Mouse (Mus musculus): ENCODE data around the gene Suox.
"Not testable (repeated sequence)": the region's sequence is repeated elsewhere in the genome, so short reads cannot be mapped to it uniquely, and the experiment has no call there.

Gene Suox

GRCm38 (mm10) chr10:128626311-128627310, 47.3 kb downstream of the Suox start, which contains the start of gene Rps26:
Rps26 (minus strand) TSS chr10:128626747.
- DNase-seq (ENCODE audit: low read depth): peak; percentile 100

DNA sequence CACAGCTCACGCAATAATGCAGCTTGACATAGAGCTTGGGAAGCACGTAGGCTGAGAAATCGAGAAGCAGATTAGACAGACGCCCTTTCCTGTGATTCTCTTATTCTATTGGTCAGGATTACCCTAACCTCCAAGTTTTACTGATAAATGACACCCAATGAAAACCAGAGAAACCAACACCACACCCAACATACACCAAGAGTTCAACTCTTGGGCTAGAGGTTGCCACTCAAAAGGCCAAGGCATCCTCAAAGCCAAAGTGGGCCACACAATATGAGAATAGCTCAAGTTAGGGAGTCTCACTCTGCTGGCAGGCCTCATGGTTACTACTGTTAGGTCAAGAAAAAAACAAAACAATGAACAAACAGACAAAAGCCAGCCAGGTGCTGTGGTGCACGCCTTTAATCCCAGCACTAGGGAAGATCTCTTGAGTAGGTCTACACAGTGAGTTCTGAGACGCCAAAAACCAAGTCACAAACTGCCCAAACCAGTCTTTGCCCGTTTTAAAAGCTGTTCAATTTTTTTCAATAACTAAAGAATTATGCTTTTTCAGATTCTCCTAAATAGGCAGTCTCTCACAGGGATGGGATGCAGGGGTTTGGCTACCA, 48.5 kb downstream of the Suox start:
- peak; percentile 79 for DNase-seq (ENCODE audit: low read depth)

DNA sequence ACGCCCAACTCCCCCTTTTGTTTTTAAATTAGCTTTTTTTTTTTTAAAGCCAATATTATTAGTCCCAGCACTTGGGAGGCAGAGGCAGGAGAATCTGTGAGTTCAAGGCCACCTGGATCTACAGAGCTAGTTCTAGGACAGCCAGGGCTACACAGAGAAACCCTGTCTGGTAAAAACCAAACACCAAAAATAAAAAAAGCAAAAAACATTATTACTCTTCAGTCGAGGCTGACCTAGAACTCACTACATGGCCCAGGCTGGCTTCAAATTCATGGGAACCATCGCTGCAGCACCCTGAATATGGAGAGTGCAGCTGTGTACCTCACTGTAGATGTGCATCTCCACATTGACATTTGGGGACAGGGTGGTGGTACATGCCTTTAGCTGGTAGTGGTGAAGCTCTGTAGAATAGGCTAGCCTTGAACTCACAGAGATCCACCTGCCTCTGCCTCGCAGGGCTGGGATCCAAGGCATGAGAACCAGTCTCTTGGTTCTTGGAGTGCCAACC, 50.7 kb downstream of the Suox start:
- DNase-seq (ENCODE audit: low read depth): not testable (repeated sequence)

DNA sequence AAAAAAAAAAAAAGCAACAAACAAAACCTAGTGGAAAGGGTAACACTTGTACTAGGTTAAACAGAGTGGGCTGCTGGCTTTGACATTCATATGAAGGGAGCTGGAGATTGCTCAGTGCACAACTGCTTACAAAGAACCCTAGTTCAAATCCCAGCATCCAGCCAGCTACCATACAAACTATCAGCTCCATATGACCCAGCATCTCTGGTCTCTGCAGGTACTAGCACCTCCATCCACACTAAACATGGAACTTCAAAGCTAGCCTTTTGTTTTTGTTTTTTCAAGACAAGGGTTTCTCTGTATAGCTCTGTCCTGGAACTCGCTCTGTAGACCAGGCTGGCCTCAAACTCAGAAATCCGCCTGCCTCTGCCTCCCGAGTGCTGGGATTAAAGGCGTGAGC, 51.2 kb downstream of the Suox start:
- peak; percentile 26 for DNase-seq (ENCODE audit: low read depth)

DNA sequence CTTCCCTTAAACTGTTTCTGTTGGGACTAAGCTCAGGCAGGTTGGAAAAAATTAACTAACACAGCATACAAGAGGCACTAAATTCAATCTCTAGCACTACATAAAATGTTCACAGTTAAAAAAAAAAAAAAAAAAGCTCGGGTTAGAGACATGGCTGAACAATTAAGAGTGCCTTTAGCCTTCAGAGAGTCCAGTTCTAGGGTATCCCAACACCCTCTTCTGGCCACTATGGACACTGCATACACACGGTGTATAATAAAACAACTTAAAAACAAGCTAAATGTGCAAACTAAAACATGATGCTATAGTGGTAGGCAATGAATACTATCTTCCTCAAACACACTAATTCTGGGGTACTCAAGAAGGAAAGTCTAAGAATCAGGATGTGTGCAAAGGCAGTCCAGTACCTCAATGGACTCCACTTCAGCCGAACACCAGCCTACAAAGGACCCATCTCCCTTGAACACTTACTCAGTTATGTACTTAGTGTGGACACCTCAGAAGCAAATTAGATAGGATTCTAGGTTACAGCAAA, 51.8 kb downstream of the Suox start:
- peak; percentile 49 for DNase-seq (ENCODE audit: low read depth)

DNA sequence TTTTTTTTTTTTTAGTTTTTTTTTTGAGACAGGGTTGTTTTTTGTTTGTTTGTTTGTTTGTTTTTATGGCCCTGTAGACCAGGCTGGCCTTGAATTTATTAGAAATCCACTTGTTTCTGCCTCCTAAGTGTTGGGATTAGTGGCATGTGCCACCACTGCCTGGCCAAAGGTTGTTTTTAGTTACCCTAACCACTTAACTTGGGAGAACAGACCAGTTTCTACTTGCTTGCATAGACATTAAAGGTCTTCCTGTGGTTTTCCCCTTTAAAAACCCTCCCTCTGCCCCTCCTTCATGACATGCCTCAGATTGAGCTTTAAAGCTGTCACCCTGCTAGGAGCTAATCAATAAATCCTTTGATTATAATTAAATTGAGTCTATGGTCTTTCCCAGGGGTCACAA, 53.6 kb downstream of the Suox start:
- no peak for DNase-seq (ENCODE audit: low read depth)
